Mouse (Mus musculus): ENCODE measurements at regions not wholly inside any gene's neighbourhood (a gene's known extent, or its start where the extent isn't known, plus 50 kb on each side); places are given as distances from the start of the nearest gene placed in this dataset.

DNA sequence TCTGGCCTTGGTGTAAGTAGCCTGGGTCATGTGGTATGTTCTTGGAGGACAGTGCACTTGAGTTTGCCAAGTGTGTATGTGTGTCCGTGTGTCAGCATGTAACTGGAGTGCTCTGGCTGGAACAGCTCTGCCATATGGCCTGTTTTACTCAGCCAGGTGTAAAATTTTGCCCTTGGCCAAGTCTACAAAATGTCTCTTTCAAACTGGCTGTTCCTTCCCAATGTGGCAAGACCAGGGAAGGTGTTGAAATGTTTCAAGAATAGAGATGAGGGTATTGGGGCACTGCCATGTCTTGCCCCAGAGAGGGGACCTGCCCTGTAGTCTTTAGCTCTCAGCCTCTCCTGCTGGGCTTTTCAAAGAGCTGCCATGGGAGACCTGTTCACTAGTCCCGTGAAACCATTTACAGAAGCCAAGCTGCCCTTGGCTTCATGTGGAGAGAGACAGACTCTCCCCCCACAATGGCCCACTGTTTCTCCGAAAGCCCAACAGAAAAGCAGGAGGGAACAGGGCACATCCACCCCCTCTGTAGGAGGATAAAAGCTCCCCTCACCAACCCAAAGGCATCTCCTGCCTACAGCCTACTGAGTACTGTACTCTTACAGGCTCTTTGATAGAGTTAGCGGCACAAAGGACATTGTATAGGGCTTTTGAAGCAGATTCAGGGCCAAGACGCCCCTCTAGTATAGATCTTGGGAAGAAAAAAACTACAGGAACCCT is 156.5 kb downstream of the Wnt5a start:
- Histone ChIP-seq H3K27me3 (ENCODE audit: insufficient read depth, low read length) (no peaks in the 10 kb centered on the region), H3K27ac (ENCODE audit: low read depth) (no peak overlapping the region), H3K36me3 (ENCODE audit: insufficient read depth) (no peaks in the 10 kb centered on the region), H3K9ac (no peak overlapping the region), H3K4me3 (ENCODE audit: low read depth, low read length) (no peak overlapping the region), H3K4me2 (no peak overlapping the region), H3K9me3 (ENCODE audit: low read depth, low read length) (no peaks in the 10 kb centered on the region), H3K4me1 (ENCODE audit: insufficient read depth) (no peaks in the 10 kb centered on the region)
- TF ChIP-seq CTCF (IDR thresholded peaks at IDR 0.05; ENCODE audit: low read depth) = no peak
- 83% methylated on average over 5 of the region's 5 CpGs for WGBS
- ATAC-seq (ENCODE audit: insufficient read depth) (no peak), DNase-seq (no peak)

DNA sequence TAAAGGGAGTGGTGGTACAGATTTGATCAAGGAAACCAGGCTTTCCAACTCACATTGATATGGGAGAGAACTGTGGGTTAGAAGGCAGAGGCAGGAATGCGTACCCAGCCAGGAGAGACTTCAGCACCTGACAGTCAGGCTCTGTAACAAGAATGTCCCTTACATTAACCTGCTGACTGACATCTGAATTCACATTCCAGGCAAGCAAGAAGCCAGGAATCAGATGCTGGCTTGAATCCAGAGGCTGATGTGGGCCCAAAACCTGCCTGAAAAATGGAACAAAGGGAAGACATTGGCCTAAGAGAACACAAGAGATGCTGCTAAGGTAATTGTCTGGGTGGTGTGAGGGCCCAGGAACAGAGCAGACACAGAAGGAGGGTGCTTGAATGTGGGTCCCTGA is 158.8 kb downstream of the Wnt5a start:
- H3K9me3 ChIP-seq (ENCODE audit: low read depth, low read length) = no peaks in the 10 kb centered on the region
- H3K36me3 ChIP-seq (ENCODE audit: insufficient read depth) = no peaks in the 10 kb centered on the region
- WGBS = 90% methylated on average over 1 of the region's 1 CpGs
- H3K27ac ChIP-seq (ENCODE audit: low read depth) = no peak overlapping the region
- no peak overlapping the region for H3K4me2 ChIP-seq
- ATAC-seq (ENCODE audit: insufficient read depth) = no peak
- DNase-seq = no peak
- H3K4me1 ChIP-seq (ENCODE audit: insufficient read depth) = no peaks in the 10 kb centered on the region
- H3K4me3 ChIP-seq (ENCODE audit: low read depth, low read length) = no peak overlapping the region
- H3K9ac ChIP-seq = no peak overlapping the region
- H3K27me3 ChIP-seq (ENCODE audit: insufficient read depth, low read length) = no peaks in the 10 kb centered on the region
- TF ChIP-seq CTCF (IDR thresholded peaks at IDR 0.05; ENCODE audit: low read depth) = no peak

DNA sequence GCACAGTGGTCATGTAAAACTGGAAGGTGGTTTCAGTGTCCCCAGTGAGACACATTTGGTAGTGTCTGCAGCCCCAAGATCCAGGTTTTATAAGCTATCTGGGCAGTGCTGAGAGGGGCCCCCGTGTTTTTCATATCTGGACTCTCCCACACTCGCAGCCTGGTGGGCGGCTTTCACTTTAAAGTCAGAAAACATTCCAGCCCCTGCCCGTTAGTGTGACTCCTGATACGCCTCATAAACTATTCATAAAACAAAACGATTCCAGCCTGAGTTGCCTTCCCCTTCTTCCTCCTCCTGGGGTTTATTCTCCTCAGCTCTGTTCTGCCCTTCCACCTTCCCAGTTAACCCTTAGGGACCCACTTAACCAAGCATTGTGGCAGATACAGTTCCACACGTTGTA is 159.6 kb downstream of the Wnt5a start:
- Histone ChIP-seq H3K27ac (ENCODE audit: low read depth) (no peak overlapping the region), H3K4me2 (no peak overlapping the region), H3K9ac (no peak overlapping the region), H3K4me1 (ENCODE audit: insufficient read depth) (no peaks in the 10 kb centered on the region), H3K4me3 (ENCODE audit: low read depth, low read length) (no peak overlapping the region), H3K36me3 (ENCODE audit: insufficient read depth) (no peaks in the 10 kb centered on the region), H3K9me3 (ENCODE audit: low read depth, low read length) (no peaks in the 10 kb centered on the region), H3K27me3 (ENCODE audit: insufficient read depth, low read length) (no peaks in the 10 kb centered on the region)
- TF ChIP-seq CTCF (IDR thresholded peaks at IDR 0.05; ENCODE audit: low read depth) = no peak
- ATAC-seq (ENCODE audit: insufficient read depth) (no peak), DNase-seq (no peak)
- 29% methylated on average over 7 of the region's 7 CpGs for WGBS

DNA sequence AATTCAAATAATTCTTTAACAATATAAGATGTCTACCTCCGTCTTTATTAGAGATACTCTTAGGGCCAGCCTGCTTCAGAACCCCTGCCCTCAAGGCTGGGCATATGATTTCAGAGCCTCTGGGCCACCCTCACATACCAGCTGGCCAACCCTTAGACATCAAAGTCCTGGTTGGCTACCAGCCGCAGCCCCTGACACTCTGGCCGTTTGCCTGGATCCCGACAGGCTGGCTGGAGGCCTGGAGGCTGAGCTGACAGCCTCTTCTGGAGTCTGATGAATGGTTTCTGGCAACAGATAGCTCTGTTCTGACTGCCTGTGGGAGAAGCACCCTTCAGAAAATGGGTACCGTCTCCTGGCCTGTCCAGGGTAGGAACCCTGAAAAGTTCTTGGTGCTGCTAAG is 170.9 kb downstream of the Wnt5a start:
- peak; percentile 88 for ATAC-seq (ENCODE audit: insufficient read depth)
- no peak for TF ChIP-seq CTCF (IDR thresholded peaks at IDR 0.05; ENCODE audit: low read depth)

GRCm38 (mm10) chr14:28699780-28700179 is 195.2 kb downstream of the Wnt5a start:
- H3K27me3 ChIP-seq (ENCODE audit: insufficient read depth, low read length) = no peaks in the 10 kb centered on the region
- ATAC-seq (ENCODE audit: insufficient read depth) = no peak
- H3K9ac ChIP-seq = no peak overlapping the region
- 52% methylated on average over 2 of the region's 2 CpGs for WGBS
- H3K4me2 ChIP-seq = no peak overlapping the region
- H3K4me1 ChIP-seq (ENCODE audit: insufficient read depth) = no peaks in the 10 kb centered on the region
- DNase-seq = peak; percentile 59
- no peaks in the 10 kb centered on the region for H3K36me3 ChIP-seq (ENCODE audit: insufficient read depth)
- TF ChIP-seq CTCF (IDR thresholded peaks at IDR 0.05; ENCODE audit: low read depth) = no peak
- H3K9me3 ChIP-seq (ENCODE audit: low read depth, low read length) = no peaks in the 10 kb centered on the region
- no peak overlapping the region for H3K4me3 ChIP-seq (ENCODE audit: low read depth, low read length)
- no peak overlapping the region for H3K27ac ChIP-seq (ENCODE audit: low read depth)

More for the DNA sequence above, 170.9 kb downstream of the Wnt5a start:
- 16% methylated on average over 5 of the region's 5 CpGs for WGBS
- no peaks in the 10 kb centered on the region for H3K9me3 ChIP-seq (ENCODE audit: low read depth, low read length)
- DNase-seq = peak; percentile 88
- H3K4me1 ChIP-seq (ENCODE audit: insufficient read depth) = peaks cover 3% of the 10 kb centered on the region; the same call in 1 of the 2 replicates
- no peak overlapping the region for H3K4me3 ChIP-seq (ENCODE audit: low read depth, low read length)
- no peaks in the 10 kb centered on the region for H3K36me3 ChIP-seq (ENCODE audit: insufficient read depth)
- H3K4me2 ChIP-seq = peak overlapping the region; percentile 15; the same call in 1 of the 2 replicates
- H3K27ac ChIP-seq (ENCODE audit: low read depth) = peak overlapping the region; percentile 51; the same call in 1 of the 2 replicates
- H3K27me3 ChIP-seq (ENCODE audit: insufficient read depth, low read length) = no peaks in the 10 kb centered on the region
- no peak overlapping the region for H3K9ac ChIP-seq

DNA sequence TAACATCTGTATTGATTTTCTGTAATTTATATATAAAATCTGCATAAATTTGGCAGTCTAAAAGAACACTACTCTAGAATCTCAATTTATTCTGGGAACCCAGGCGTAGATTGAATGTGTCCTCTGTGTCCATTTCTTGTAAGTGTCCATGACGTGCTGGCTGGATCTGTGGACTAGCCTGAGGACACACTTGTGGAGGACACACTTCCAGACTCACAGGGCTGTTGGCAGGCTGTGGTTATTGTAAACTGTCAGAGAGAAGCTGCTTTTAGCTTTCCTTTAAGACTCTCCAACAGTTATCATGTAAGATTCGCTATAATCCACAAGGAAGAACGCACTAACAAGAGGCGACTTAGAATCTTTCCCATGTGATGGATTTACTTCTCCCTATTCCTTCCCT is 200.2 kb downstream of the Wnt5a start:
- no peak for TF ChIP-seq CTCF (IDR thresholded peaks at IDR 0.05; ENCODE audit: low read depth)
- DNase-seq (peak; percentile 23), ATAC-seq (ENCODE audit: insufficient read depth) (no peak)
- Histone ChIP-seq H3K9ac (no peak overlapping the region), H3K9me3 (ENCODE audit: low read depth, low read length) (no peaks in the 10 kb centered on the region), H3K4me3 (ENCODE audit: low read depth, low read length) (no peak overlapping the region), H3K36me3 (ENCODE audit: insufficient read depth) (no peaks in the 10 kb centered on the region), H3K4me1 (ENCODE audit: insufficient read depth) (no peaks in the 10 kb centered on the region), H3K27me3 (ENCODE audit: insufficient read depth, low read length) (no peaks in the 10 kb centered on the region), H3K27ac (ENCODE audit: low read depth) (no peak overlapping the region), H3K4me2 (no peak overlapping the region)
- WGBS = 73% methylated on average over 5 of the region's 5 CpGs

- Histone ChIP-seq H3K4me1 (ENCODE audit: insufficient read depth) (no peaks in the 10 kb centered on the region), H3K27me3 (ENCODE audit: insufficient read depth, low read length) (no peaks in the 10 kb centered on the region), H3K4me2 (no peak overlapping the region), H3K4me3 (ENCODE audit: low read depth, low read length) (no peak overlapping the region), H3K36me3 (ENCODE audit: insufficient read depth) (no peaks in the 10 kb centered on the region), H3K9me3 (ENCODE audit: low read depth, low read length) (no peaks in the 10 kb centered on the region), H3K9ac (no peak overlapping the region), H3K27ac (ENCODE audit: low read depth) (no peak overlapping the region)
- no peak for DNase-seq
- 49% methylated on average over 10 of the region's 10 CpGs for WGBS
- no peak for TF ChIP-seq CTCF (IDR thresholded peaks at IDR 0.05; ENCODE audit: low read depth)
- no peak for ATAC-seq (ENCODE audit: insufficient read depth)
These were observed 210.0 kb downstream of the Wnt5a start for GRCm38 (mm10) chr14:28714598-28714997.
